24 mouse cellular contexts compared by ENCODE assay signal in the genomic region with DNA sequence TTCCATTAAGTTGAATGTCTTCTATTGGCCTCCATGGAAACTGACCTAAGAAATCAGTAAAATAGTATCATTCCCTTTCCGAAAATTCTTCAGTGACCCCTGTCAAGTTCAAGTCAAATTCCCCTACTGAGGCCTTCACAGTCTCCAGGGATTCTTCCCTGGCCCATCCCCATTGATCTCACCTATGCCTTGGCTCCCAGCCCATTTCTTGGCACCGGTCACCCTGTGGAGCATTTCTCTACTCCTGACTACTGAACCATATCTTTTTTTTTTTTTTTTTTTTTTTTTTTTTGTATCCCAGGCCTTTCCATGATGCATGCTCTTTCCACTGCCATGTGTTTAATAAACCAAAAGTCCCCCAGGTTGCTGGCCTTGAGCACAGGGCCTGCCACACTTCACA.
DNase-seq lines count a peak whose midpoint lies in the region; ATAC-seq and TF ChIP-seq lines count a peak whose summit lies in the region.
"Had no signal": no experiment of that assay in that cellular context is flagged by ENCODE, and none has a peak within 500 bp of the region (broad histone marks: within the 10 kb centered on the region; RNA-seq: fewer than 3 reads in every experiment).

No protein-coding gene starts in this region.

- H3K4me1 ChIP-seq in kidney, adult 2 months (ENCODE audit: control insufficient read depth, insufficient read depth, low read length): peaks cover 13% of the 10 kb centered on the region; the same call in 1 of the 2 replicates
- H3K4me1 ChIP-seq in kidney, embryonic 14.5 days (ENCODE audit: control insufficient read depth, insufficient read depth, low read length): peaks cover 7% of the 10 kb centered on the region
- peaks cover 18% of the 10 kb centered on the region for H3K4me1 ChIP-seq in heart, embryonic 10.5 days

- peaks cover 5% of the 10 kb centered on the region; the same call in 1 of the 2 replicates for H3K9me3 ChIP-seq in kidney, embryonic 14.5 days (ENCODE audit: control insufficient read depth, low read length)
- H3K9me3 ChIP-seq in heart, embryonic 10.5 days: 0 out of 2 replicates have a peak, but pooled peaks cover 3% of the 10 kb centered on the region

- no peak for TF ChIP-seq CTCF in kidney, adult 2 months (conservative IDR thresholded peaks at IDR 0.05; ENCODE audit: insufficient read depth, insufficient read length, low read depth, low read length)

- H3K4me2 ChIP-seq in kidney, embryonic 14.5 days (replicated peaks; ENCODE audit: low read depth, low read length): no peak overlapping the region
- H3K4me2 ChIP-seq: heart, embryonic 13.5 days; hindbrain, embryonic 14.5 days had no signal

- H3K4me3 ChIP-seq in kidney, adult 2 months (ENCODE audit: insufficient read depth, low read depth, low read length): no peak overlapping the region
- no peak overlapping the region for H3K4me3 ChIP-seq in kidney, embryonic 14.5 days (ENCODE audit: low read length)
- no peak overlapping the region for H3K4me3 ChIP-seq in heart, embryonic 10.5 days
- H3K4me3 ChIP-seq: forebrain, embryonic 10.5 days; gastrocnemius, adult 2 months; heart, embryonic 13.5 days had no signal

- 38% methylated on average over 2 of the region's 2 CpGs for WGBS in kidney, adult 2 months
- WGBS in kidney, embryonic 14.5 days: 84% methylated on average over 2 of the region's 2 CpGs
- 92% methylated on average over 2 of the region's 2 CpGs for WGBS in heart, embryonic 10.5 days

- no peak for TF ChIP-seq POLR2A in kidney, adult 2 months (IDR thresholded peaks at IDR 0.05; ENCODE audit: low read depth, low read length)

- no peak for ATAC-seq in kidney, embryonic 14.5 days (ENCODE audit: low FRiP score, low TSS enrichment)
- ATAC-seq: activated CD4-positive, CD25-positive, alpha-beta regulatory T cell, adult 4 months; CD4-positive, CD25-positive, alpha-beta regulatory T cell, adult 4 months; forebrain, embryonic 14.5 days; forebrain, postnatal 0 days; hindbrain, postnatal 0 days had no signal

- DNase-seq in kidney, adult 2 months: peak; percentile 88
- DNase-seq in kidney, adult 8-10 months: peak; percentile 76 to 80
- DNase-seq in kidney, postnatal 10 days: peak; percentile 75
- DNase-seq in kidney, postnatal 36 days: peak; percentile 84 to 88
- no peak for DNase-seq in testis, postnatal 14 days (ENCODE audit: low spot score)
- DNase-seq in heart, embryonic 10.5 days (ENCODE audit: low spot score): no peak
- DNase-seq: adrenal gland, adult 8-10 months; adrenal gland, postnatal 25 days; cerebellum, adult 18-20 months; cerebellum, adult 9-10 months; forebrain, postnatal 0 days; gastrocnemius, adult 2 months; gastrocnemius, postnatal 25 days; heart, adult 18-20 months; heart, postnatal 14 days; heart, postnatal 4 days had no signal

- H3K9ac ChIP-seq in kidney, embryonic 14.5 days (ENCODE audit: low read depth, low read length): no peak overlapping the region
- H3K9ac ChIP-seq: forebrain, postnatal 0 days; heart, embryonic 13.5 days; hindbrain, embryonic 14.5 days had no signal

- no peaks in the 10 kb centered on the region for H3K27me3 ChIP-seq in kidney, adult 2 months (replicated peaks; ENCODE audit: control insufficient read depth, insufficient read depth, low read length)
- H3K27me3 ChIP-seq in kidney, embryonic 14.5 days (ENCODE audit: control insufficient read depth, insufficient read depth, low read length): no peaks in the 10 kb centered on the region
- no peaks in the 10 kb centered on the region for H3K27me3 ChIP-seq in heart, embryonic 10.5 days (ENCODE audit: insufficient read depth, poor library complexity, severe bottlenecking)
- H3K27me3 ChIP-seq: heart, embryonic 13.5 days had no signal

- H3K27ac ChIP-seq in kidney, adult 2 months (ENCODE audit: insufficient read depth, low read depth, low read length): no peak overlapping the region
- H3K27ac ChIP-seq in kidney, embryonic 14.5 days (ENCODE audit: low read depth, low read length): no peak overlapping the region
- no peak overlapping the region for H3K27ac ChIP-seq in heart, embryonic 10.5 days
- H3K27ac ChIP-seq: forebrain, embryonic 10.5 days; gastrocnemius, adult 2 months; heart, embryonic 13.5 days; hindbrain, embryonic 14.5 days; hindbrain, postnatal 0 days had no signal

- no peaks in the 10 kb centered on the region for H3K36me3 ChIP-seq in kidney, adult 2 months (ENCODE audit: control insufficient read depth, insufficient read depth, low read length)
- no peaks in the 10 kb centered on the region for H3K36me3 ChIP-seq in kidney, embryonic 14.5 days (ENCODE audit: control insufficient read depth, insufficient read depth, low read length)
- no peaks in the 10 kb centered on the region for H3K36me3 ChIP-seq in heart, embryonic 10.5 days
- H3K36me3 ChIP-seq: forebrain, embryonic 10.5 days; heart, embryonic 13.5 days had no signal

Comparison
In these comparisons a context has a peak if more than half of its experiments do, and no peak if none do; other contexts are left out.
1. DNase-seq: peak in kidney, adult 2 months (single experiment), kidney, adult 8-10 months (2 of 2), kidney, postnatal 10 days (single experiment) and kidney, postnatal 36 days (2 of 2); none in testis, postnatal 14 days (single experiment) and heart, embryonic 10.5 days (single experiment).